Mouse (Mus musculus) erythroblast, embryonic 14.5 days (primary cell): ENCODE data around the gene Git2.

Experiments
- GATA1 ChIP-seq: IDR thresholded peaks from 2 replicates; pipeline ENCODE4 v1.6.1; 2012; ENCODE audit warnings: low read length, inconsistent platforms, mixed read lengths
- TAL1 ChIP-seq: IDR thresholded peaks from 3 replicates; pipeline ENCODE4 v1.6.1; 2012; ENCODE audit warnings: low read length, inconsistent platforms, mixed read lengths

DNA sequence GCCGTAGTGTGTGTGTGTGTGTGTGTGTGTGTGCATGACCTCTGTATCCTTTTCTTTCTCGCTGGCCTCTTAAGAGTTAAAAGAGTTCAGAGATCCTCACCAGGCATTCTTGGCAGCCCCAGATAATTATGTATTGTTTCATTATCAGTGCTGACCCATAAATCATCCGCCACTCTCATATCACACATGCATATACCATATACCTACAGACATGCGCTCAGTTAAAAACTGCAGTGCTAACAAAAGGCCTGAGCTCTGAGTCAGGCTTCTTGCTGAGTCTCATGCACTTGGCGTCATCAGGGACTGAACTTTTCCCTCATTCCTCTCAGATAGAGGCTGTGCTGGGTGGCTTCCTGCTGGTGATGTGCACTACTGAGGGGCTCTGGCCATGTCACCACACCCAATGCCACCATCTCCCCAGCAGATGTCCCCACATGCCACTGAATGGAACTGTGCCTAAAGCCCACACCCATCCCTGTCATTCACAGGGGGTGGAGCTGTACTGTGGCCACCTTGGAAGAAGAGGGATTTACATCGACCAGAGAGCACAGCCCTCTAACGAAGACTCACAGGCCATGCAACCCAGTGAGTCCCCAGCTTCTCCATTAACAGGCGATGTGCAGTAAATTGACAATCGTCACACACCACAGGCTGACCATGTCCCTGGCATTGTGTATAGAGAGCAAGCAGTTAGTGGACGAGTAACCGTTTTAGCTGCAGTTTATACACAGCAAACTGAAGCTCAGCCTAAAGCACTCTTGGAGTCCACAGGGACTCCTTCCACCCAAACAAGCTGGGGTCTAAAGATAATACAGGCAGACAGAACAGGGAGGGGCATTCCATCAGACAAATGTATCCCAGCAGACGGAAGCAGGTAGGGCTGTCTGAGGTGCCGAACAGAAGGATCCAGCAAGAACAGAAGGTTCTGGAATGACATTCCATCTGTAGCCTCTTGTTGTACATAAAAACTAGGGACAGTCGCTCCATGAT, 72.6 kb downstream of the Git2 start:
- TF ChIP-seq GATA1 (no peak), TAL1 (no peak)
